Mouse (Mus musculus): ENCODE measurements around the gene Sorcs1. TPM values are rescaled to one million over a fixed set of nuclear protein-coding genes. Genes with fewer than 3 reads are reported as not detected.

Gene Sorcs1
- polyA plus RNA-seq, 1 experiment from 2014 or later: 3.9 TPM

DNA sequence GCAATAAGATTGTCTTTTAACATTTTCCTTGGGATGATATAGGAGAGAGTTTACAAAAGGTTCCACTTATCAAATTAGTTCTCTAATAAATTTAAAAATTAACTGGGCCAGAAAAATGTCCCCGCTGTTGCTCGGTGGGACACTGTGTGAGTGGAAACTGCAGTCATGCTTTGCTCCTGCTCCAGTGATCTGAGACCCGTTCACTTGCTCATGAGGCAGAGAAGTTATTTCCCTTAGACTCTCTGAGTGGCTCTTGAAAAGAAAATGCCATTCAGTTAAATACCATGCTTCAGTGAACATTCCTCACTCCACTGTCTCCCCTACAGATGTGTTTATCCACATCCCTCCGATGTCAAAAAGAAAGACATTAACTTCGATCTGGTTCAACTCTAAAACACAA lies 144.4 kb downstream of the Sorcs1 start:
- peak; percentile 80 for ATAC-seq (replicated peaks; ENCODE audit: low FRiP score)
- WGBS: 38% methylated on average over 5 of the region's 5 CpGs

DNA sequence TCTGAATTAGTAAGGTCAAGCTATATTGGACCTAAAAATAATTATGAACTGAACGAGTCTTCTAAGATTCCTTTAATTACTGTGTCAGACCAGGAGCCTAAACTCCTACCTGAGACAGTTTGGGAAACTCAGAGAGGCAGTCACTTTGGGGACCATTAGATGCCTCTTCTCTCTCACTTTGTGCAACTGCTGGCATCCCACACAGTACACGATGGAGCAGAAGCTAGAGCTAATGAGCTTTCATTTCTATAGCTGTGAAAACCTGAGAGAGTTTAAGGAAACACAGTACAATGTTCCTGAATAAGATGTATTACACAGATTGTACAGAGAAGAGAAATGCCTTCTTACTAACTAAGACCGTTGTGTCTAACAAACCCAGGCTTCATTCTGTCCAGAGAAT lies 150.6 kb downstream of the Sorcs1 start:
- Histone ChIP-seq H3K4me3 (replicated peaks) (no peak overlapping the region), H3K27ac (no peak overlapping the region), H3K27me3 (no peaks in the 10 kb centered on the region), H3K9me3 (replicated peaks) (no peaks in the 10 kb centered on the region), H3K4me2 (no peak overlapping the region), H3K9ac (no peak overlapping the region), H3K4me1 (no peaks in the 10 kb centered on the region), H3K36me3 (no peaks in the 10 kb centered on the region)
- no peak for ATAC-seq (replicated peaks; ENCODE audit: low FRiP score)
- 90% methylated on average over 3 of the region's 3 CpGs for WGBS

More for the DNA sequence above, 144.4 kb downstream of the Sorcs1 start:
- no peaks in the 10 kb centered on the region for H3K36me3 ChIP-seq
- H3K4me2 ChIP-seq: no peak overlapping the region
- H3K4me3 ChIP-seq (replicated peaks): no peak overlapping the region
- no peak overlapping the region for H3K27ac ChIP-seq
- H3K9ac ChIP-seq: no peak overlapping the region
- 0 out of 2 replicates have a peak, but pooled peaks cover 3% of the 10 kb centered on the region for H3K4me1 ChIP-seq
- no peaks in the 10 kb centered on the region for H3K27me3 ChIP-seq
- no peaks in the 10 kb centered on the region for H3K9me3 ChIP-seq (replicated peaks)

DNA sequence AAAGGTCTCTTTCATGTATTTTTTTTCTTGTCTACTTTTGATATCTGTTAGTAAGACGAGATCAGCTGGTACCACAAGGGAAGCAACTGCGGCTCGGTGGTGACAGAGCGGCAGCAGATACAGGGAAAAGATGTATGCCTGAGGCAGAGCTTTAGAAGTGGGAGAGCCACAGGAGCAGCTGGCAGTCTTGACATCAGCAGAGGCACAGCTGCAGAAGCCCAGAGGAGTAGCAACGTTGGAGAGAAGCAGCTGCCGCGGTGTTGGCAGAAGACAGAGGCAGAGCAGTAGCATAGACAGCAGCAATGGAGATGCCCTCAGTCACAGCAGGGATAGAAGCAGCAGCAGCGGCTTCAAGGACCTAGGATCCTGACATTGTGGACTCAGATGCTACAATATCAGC lies 152.4 kb downstream of the Sorcs1 start:
- no peak for ATAC-seq (replicated peaks; ENCODE audit: low FRiP score)
- Histone ChIP-seq H3K9me3 (replicated peaks) (no peaks in the 10 kb centered on the region), H3K27ac (no peak overlapping the region), H3K27me3 (no peaks in the 10 kb centered on the region), H3K4me1 (no peaks in the 10 kb centered on the region), H3K4me3 (replicated peaks) (no peak overlapping the region), H3K9ac (no peak overlapping the region), H3K4me2 (no peak overlapping the region), H3K36me3 (no peaks in the 10 kb centered on the region)
- WGBS: 85% methylated on average over 8 of the region's 8 CpGs

DNA sequence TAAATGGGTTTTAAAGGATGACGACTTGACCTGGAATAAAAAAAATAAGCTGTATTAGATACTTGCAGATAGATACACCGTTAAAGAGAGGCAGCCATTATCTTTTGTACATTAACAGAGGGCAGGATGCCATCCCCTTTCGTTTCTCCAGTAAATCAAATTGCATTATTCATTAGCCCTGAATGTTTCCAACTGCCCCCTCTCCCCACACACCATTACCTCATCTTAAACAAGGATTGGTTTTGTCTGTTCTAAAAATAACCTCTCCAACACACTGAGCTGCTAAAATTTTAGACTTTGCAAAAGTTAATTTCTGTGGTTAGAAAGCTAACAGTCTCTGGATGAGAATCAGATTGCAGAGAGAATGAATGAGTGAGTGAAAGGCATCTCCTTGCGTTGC lies 156.5 kb downstream of the Sorcs1 start:
- Histone ChIP-seq H3K36me3 (no peaks in the 10 kb centered on the region), H3K27me3 (no peaks in the 10 kb centered on the region), H3K9me3 (replicated peaks) (no peaks in the 10 kb centered on the region), H3K4me1 (no peaks in the 10 kb centered on the region), H3K4me3 (replicated peaks) (no peak overlapping the region), H3K4me2 (no peak overlapping the region), H3K27ac (no peak overlapping the region), H3K9ac (no peak overlapping the region)
- WGBS: 70% methylated on average over 4 of the region's 4 CpGs
- no peak for ATAC-seq (replicated peaks; ENCODE audit: low FRiP score)

DNA sequence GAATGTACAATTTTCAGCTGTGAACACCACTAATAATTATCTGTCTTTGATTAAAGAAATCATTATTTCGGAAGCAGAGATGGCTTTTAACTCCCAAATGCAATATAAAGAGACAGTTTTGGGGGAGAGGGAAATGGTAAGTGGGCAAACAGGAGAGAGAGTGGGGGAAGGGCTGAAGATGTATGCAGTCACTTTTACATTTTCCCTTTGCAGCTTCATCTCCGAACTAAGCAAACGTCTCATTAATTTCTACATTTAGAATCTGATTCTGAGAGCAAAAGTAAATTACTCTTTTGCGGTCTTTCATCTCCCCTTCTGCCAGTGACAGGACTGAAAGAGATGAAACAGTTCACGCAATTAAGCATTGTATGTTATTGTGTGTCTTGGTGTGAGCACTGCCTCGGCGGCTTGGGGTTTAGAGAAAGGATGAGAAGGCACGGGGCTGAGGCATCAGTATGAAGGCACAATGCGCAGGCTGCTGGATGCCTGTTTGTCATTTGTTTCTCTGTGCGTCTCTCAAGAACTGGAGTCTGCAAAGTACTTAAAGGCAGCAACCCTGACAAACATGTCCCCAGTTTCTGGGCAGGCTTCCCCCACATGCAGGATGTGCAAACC lies 163.3 kb downstream of the Sorcs1 start:
- Histone ChIP-seq H3K9me3 (replicated peaks) (no peaks in the 10 kb centered on the region), H3K27ac (no peak overlapping the region), H3K4me3 (replicated peaks) (no peak overlapping the region), H3K36me3 (no peaks in the 10 kb centered on the region), H3K27me3 (no peaks in the 10 kb centered on the region), H3K9ac (no peak overlapping the region), H3K4me1 (no peaks in the 10 kb centered on the region), H3K4me2 (no peak overlapping the region)
- WGBS: 77% methylated on average over 10 of the region's 10 CpGs
- no peak for ATAC-seq (replicated peaks; ENCODE audit: low FRiP score)

DNA sequence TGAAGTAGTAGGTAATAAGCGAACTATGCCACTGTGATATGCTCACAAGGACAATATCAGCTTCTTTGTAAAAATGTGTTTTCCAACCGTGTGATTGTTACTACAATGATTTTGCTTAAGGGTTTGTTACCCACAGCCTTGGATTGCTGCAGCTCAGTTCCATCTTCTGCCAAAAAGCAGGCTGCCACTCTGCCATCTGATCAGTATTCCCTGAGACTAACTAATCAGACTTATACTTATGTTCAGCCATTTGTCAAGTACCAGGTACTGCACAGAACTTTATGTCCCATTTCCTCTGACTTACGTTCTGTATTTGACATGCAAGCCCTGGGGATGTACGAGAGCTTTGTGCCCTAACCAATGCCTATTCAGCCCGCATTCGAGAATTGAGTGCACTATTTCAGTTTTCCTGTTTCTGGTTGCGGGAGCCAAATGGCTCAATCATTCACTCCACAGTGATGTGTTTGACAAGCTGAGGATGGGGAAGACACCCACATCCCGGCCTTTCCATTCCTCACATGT lies 164.1 kb downstream of the Sorcs1 start:
- H3K36me3 ChIP-seq: no peaks in the 10 kb centered on the region
- no peaks in the 10 kb centered on the region for H3K9me3 ChIP-seq (replicated peaks)
- H3K27me3 ChIP-seq: no peaks in the 10 kb centered on the region
- no peak overlapping the region for H3K4me3 ChIP-seq (replicated peaks)
- 73% methylated on average over 8 of the region's 8 CpGs for WGBS
- ATAC-seq (replicated peaks; ENCODE audit: low FRiP score): no peak
- H3K9ac ChIP-seq: no peak overlapping the region
- no peak overlapping the region for H3K4me2 ChIP-seq
- H3K27ac ChIP-seq: no peak overlapping the region
- H3K4me1 ChIP-seq: no peaks in the 10 kb centered on the region

DNA sequence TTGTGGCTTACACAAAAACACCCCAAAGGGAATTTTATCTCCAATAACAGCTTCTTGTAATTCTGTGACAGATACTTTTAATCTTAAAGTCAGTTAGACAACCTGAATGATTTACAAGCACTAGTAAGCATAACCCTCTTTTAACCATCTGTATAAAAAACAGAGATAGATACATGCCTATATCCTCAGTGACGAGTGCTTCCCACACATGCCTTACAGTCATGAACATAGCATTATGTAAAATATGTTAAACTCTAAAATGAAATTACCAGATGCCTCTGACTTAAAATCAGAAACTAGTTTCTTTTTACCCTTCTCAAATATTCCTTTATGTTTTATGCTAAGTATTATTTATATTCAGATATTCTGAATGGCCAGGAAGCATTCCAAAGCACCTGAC lies 175.6 kb downstream of the Sorcs1 start:
- no peak for ATAC-seq (replicated peaks; ENCODE audit: low FRiP score)
- no peaks in the 10 kb centered on the region for H3K36me3 ChIP-seq
- H3K4me1 ChIP-seq: no peaks in the 10 kb centered on the region
- H3K27ac ChIP-seq: no peak overlapping the region
- H3K4me2 ChIP-seq: no peak overlapping the region
- no peak overlapping the region for H3K9ac ChIP-seq
- no peak overlapping the region for H3K4me3 ChIP-seq (replicated peaks)
- no peaks in the 10 kb centered on the region for H3K9me3 ChIP-seq (replicated peaks)
- 76% methylated on average over 1 of the region's 1 CpGs for WGBS
- no peaks in the 10 kb centered on the region for H3K27me3 ChIP-seq

DNA sequence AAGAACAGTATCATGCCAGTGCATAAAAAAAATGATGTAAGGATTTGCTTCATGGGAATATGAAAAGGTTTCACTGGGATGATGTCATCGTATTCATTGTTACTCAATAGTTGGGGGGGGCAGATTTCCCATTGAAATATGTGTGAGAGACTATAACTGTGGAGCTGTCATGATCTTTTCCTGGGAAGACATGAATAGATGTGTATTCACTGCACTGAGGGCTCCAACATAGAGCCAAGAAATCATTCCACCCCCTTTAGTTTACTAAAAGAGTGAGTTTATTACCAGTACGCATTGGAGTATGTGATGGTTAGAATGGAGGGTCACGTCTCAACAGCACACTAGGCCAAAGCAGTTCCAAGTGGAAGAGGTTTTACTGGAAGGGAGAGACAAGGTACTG lies 187.3 kb downstream of the Sorcs1 start:
- Histone ChIP-seq H3K27me3 (no peaks in the 10 kb centered on the region), H3K9me3 (replicated peaks) (no peaks in the 10 kb centered on the region), H3K9ac (no peak overlapping the region), H3K4me3 (replicated peaks) (no peak overlapping the region), H3K36me3 (no peaks in the 10 kb centered on the region), H3K27ac (no peak overlapping the region), H3K4me2 (no peak overlapping the region), H3K4me1 (peaks cover 8% of the 10 kb centered on the region; the same call in 1 of the 2 replicates)
- WGBS: 92% methylated on average over 3 of the region's 3 CpGs
- ATAC-seq (replicated peaks; ENCODE audit: low FRiP score): no peak

DNA sequence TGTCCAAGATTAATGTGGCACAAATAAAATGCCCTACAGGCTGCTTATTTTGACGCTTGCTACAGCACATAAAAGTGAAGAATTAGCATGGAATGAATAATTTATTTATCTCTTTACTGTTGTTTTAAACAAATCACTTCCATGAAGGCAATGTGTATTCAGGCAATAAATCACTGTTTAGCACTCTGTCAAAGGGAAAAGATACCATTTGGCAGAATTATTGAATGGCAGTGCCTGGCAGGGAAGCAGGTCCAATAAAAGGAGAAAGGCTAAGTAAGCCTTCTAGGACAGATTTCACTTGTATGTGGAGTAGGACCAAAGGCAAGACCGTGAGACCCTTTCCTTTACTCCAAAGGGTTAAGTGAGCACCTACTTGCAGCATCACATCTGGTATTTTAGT lies 187.7 kb downstream of the Sorcs1 start:
- Histone ChIP-seq H3K4me3 (replicated peaks) (no peak overlapping the region), H3K9me3 (replicated peaks) (no peaks in the 10 kb centered on the region), H3K4me1 (peaks cover 8% of the 10 kb centered on the region; the same call in 1 of the 2 replicates), H3K27ac (no peak overlapping the region), H3K27me3 (no peaks in the 10 kb centered on the region), H3K4me2 (no peak overlapping the region), H3K36me3 (no peaks in the 10 kb centered on the region), H3K9ac (no peak overlapping the region)
- ATAC-seq (replicated peaks; ENCODE audit: low FRiP score): no peak
- 46% methylated on average over 2 of the region's 2 CpGs for WGBS

DNA sequence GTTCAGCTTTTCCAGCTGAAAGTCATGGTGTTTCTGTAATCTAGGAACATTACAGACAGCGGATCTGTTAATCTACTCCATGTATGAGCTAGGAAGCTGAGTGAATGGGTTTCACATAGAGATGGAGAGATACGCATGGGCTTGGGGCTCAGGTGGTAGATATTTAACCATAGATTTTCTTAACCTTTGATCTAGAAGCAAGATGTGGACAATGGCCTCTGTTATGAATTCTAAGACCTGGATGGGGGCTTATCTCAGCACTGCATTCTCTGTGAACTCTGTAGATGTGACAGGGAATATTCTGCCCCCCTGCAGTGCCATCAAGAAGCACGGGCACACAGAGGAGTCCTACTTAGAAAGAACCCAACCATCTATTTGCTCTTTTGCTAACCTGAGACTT lies 188.7 kb downstream of the Sorcs1 start:
- Histone ChIP-seq H3K27me3 (no peaks in the 10 kb centered on the region), H3K4me2 (no peak overlapping the region), H3K9me3 (replicated peaks) (no peaks in the 10 kb centered on the region), H3K4me1 (peaks cover 8% of the 10 kb centered on the region; the same call in 1 of the 2 replicates), H3K36me3 (no peaks in the 10 kb centered on the region), H3K27ac (peak overlapping the region; percentile 37; the same call in 1 of the 2 replicates), H3K9ac (no peak overlapping the region), H3K4me3 (replicated peaks) (no peak overlapping the region)
- 76% methylated on average over 3 of the region's 3 CpGs for WGBS
- no peak for ATAC-seq (replicated peaks; ENCODE audit: low FRiP score)

DNA sequence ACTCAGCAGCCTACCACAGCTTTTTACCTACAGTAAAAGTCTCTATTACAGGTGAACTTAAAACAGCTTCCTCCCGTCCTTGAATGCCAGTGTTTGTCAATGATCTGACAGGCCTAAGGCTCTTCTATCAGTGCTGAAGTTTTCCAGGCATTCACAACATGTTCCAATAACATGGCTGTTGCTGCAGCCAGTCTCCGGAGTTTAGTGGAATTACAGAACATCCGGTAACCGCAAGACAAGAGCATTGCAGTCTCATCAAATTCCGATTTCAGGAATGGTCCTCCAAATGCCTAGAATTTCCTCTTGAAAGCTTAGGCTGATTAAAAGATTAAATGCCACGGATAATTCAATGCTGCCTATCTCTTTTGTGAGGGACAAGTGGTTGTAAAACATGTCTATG lies 190.0 kb downstream of the Sorcs1 start:
- Histone ChIP-seq H3K4me2 (no peak overlapping the region), H3K27me3 (no peaks in the 10 kb centered on the region), H3K4me1 (peaks cover 8% of the 10 kb centered on the region; the same call in 1 of the 2 replicates), H3K27ac (no peak overlapping the region), H3K9me3 (replicated peaks) (no peaks in the 10 kb centered on the region), H3K36me3 (no peaks in the 10 kb centered on the region), H3K4me3 (replicated peaks) (no peak overlapping the region), H3K9ac (no peak overlapping the region)
- WGBS: 71% methylated on average over 6 of the region's 6 CpGs
- ATAC-seq (replicated peaks; ENCODE audit: low FRiP score): no peak

DNA sequence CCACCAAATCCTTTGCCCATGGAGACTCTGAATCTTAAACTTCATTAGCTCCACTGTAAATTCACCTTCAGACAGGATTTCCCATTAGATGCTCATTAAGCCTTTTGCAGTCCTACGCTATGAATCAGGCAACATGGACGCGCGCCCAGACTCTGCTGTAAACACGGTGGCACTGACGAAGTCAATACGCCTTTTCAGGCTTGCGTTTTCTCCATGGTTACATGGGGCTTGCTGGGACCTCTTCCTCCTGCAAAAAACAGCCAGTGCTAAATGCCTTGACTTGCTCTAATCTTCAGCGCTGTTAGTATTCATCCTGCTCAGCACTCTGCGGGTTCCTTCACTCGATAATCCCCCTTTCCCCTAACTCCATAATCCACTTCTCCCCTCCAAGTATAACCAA lies 190.7 kb downstream of the Sorcs1 start:
- H3K4me2 ChIP-seq: no peak overlapping the region
- 60% methylated on average over 11 of the region's 11 CpGs for WGBS
- no peaks in the 10 kb centered on the region for H3K9me3 ChIP-seq (replicated peaks)
- no peak for ATAC-seq (replicated peaks; ENCODE audit: low FRiP score)
- H3K9ac ChIP-seq: no peak overlapping the region
- H3K27ac ChIP-seq: no peak overlapping the region
- H3K4me3 ChIP-seq (replicated peaks): no peak overlapping the region
- no peaks in the 10 kb centered on the region for H3K36me3 ChIP-seq
- peaks cover 8% of the 10 kb centered on the region; the same call in 1 of the 2 replicates for H3K4me1 ChIP-seq
- H3K27me3 ChIP-seq: no peaks in the 10 kb centered on the region

DNA sequence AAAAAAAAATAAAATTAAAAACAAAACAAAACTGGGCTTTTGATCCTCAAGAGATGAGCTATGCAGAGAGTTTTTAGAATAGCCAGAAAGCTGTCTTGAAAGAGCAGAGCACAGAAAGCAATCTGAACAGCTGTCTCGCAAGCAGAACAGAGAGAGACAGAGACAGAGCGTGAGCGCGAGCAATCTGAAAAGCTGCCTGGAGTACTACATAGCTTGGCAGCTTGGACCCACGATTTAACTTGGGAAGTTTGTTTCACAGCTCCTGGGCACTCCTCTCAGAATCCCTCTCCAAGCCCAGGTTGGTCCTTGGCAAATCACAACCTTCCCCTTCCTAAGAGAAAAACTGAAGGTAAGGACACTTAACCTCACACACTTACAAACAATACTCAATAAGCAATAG lies 192.1 kb downstream of the Sorcs1 start:
- no peaks in the 10 kb centered on the region for H3K9me3 ChIP-seq (replicated peaks)
- no peak overlapping the region for H3K4me2 ChIP-seq
- ATAC-seq (replicated peaks; ENCODE audit: low FRiP score): no peak
- H3K4me3 ChIP-seq (replicated peaks): no peak overlapping the region
- 90% methylated on average over 5 of the region's 5 CpGs for WGBS
- peaks cover 8% of the 10 kb centered on the region; the same call in 1 of the 2 replicates for H3K4me1 ChIP-seq
- no peaks in the 10 kb centered on the region for H3K27me3 ChIP-seq
- H3K27ac ChIP-seq: no peak overlapping the region
- no peak overlapping the region for H3K9ac ChIP-seq
- H3K36me3 ChIP-seq: no peaks in the 10 kb centered on the region
